Comparison of ENCODE assay signal across 8 mouse cellular contexts in genomic region chr19:53140044-53140803, GRCm38 (mm10). TPM values are rescaled to one million over a fixed set of nuclear protein-coding genes. Genes with fewer than 3 reads are reported as not detected.
DNase-seq lines count a peak whose midpoint lies in the region; ATAC-seq and TF ChIP-seq lines count a peak whose summit lies in the region.

Gene Add3, plus strand, starts transcription at chr19:53140443.

- H3K9ac ChIP-seq in embryonic facial prominence, embryonic 12.5 days, result peak within 1 kb of the TSS; percentile 54
- peak within 1 kb of the TSS; percentile 64 for H3K9ac ChIP-seq in intestine, postnatal 0 days (ENCODE audit: low read depth, low read length)

- peak within 1 kb of the TSS; percentile 90 for H3K4me3 ChIP-seq in embryonic facial prominence, embryonic 12.5 days
- peak within 1 kb of the TSS; percentile 99 for H3K4me3 ChIP-seq in intestine, postnatal 0 days (ENCODE audit: low read depth, low read length)

- TF ChIP-seq CTCF in intestine, postnatal 0 days (IDR thresholded peaks at IDR 0.05; ENCODE audit: low read depth), result peak; percentile 31; the same call in 1 of the 2 replicates

- H3K27me3 ChIP-seq in embryonic facial prominence, embryonic 12.5 days, result no peaks in the 10 kb centered on the region
- H3K27me3 ChIP-seq in intestine, postnatal 0 days (replicated peaks; ENCODE audit: control insufficient read depth, insufficient read depth, low read length), result no peaks in the 10 kb centered on the region

- peak within 1 kb of the TSS; percentile 65 for H3K4me2 ChIP-seq in embryonic facial prominence, embryonic 12.5 days (replicated peaks)
- peak within 1 kb of the TSS; percentile 84 for H3K4me2 ChIP-seq in intestine, postnatal 0 days (replicated peaks; ENCODE audit: low read depth)

- 5% methylated on average over 24 of the region's 24 CpGs for WGBS in embryonic facial prominence, embryonic 12.5 days
- WGBS in intestine, postnatal 0 days, result 6% methylated on average over 24 of the region's 24 CpGs

- no peaks in the 10 kb centered on the region for H3K36me3 ChIP-seq in embryonic facial prominence, embryonic 12.5 days
- H3K36me3 ChIP-seq in intestine, postnatal 0 days (ENCODE audit: control insufficient read depth, insufficient read depth), result no peaks in the 10 kb centered on the region

- peak within 1 kb of the TSS; percentile 84; the same call in 1 of the 2 replicates for H3K27ac ChIP-seq in embryonic facial prominence, embryonic 12.5 days
- peak within 1 kb of the TSS; percentile 86 for H3K27ac ChIP-seq in intestine, postnatal 0 days (ENCODE audit: low read depth, low read length)

- intact Hi-C loops in left cerebral cortex, postnatal 25 days (cut with DNase I), result loop anchor here (2.0 to 5.0 kb wide), 7 partner anchors 47 to 225 kb away; no protein-coding TSS in a partner anchor

- no peak for ATAC-seq in embryonic facial prominence, embryonic 12.5 days (ENCODE audit: insufficient number of reproducible peaks, insufficient read depth, low FRiP score, low TSS enrichment)
- ATAC-seq in granulocyte monocyte progenitor cell, adult 5-6 weeks (replicated peaks; ENCODE audit: poor library complexity, severe bottlenecking), result no peak
- no peak for ATAC-seq in intestine, postnatal 0 days
- no peak for ATAC-seq in megakaryocyte progenitor cell, adult 5-6 weeks (replicated peaks; ENCODE audit: poor library complexity)

- DNase-seq in spleen, adult 18-20 months, result peak; percentile 36 to 49
- DNase-seq in spleen, adult 12 weeks (ENCODE audit: low spot score), result no peak
- DNase-seq in left cerebral cortex, postnatal 25 days (ENCODE audit: low spot score in 2 of 2), result peak; percentile 60 to 69
- DNase-seq in right cerebral cortex, postnatal 36 days (ENCODE audit: low spot score in 2 of 2), result peak; percentile 36 to 61

- peaks cover 45% of the 10 kb centered on the region for H3K4me1 ChIP-seq in embryonic facial prominence, embryonic 12.5 days
- H3K4me1 ChIP-seq in intestine, postnatal 0 days (replicated peaks; ENCODE audit: control insufficient read depth, insufficient read depth, low read length), result peaks cover 4% of the 10 kb centered on the region; the same call in 1 of the 2 replicates

- H3K9me3 ChIP-seq in embryonic facial prominence, embryonic 12.5 days, result no peaks in the 10 kb centered on the region
- no peaks in the 10 kb centered on the region for H3K9me3 ChIP-seq in intestine, postnatal 0 days (ENCODE audit: control insufficient read depth)

RNA-seq across cellular contexts. Expression of gene Add3, which starts in this region (rescaled TPM):
- polyA plus RNA-seq in embryonic facial prominence, embryonic 12.5 days (2016; fragmentation: Nextera tagmentation; extraction: Ambion mirVana), result 83.4 and 90.5 TPM in 2 replicates
- 30.2 and 57.5 TPM in 2 replicates for total RNA-seq in granulocyte monocyte progenitor cell, adult 5-6 weeks (2014; fragmentation: Nextera tagmentation)
- total RNA-seq in granulocyte monocyte progenitor cell, adult 5-6 weeks (2017), result 39.5 and 43.3 TPM in 2 replicates
- 46.8 and 50.9 TPM in 2 replicates for polyA plus RNA-seq in intestine, postnatal 0 days (2015; fragmentation: Nextera tagmentation; extraction: Ambion mirVana)
- total RNA-seq in left cerebral cortex, postnatal 25 days (2021), result 10 to 100 TPM; 80.6 to 86.6 TPM
- 36.6 and 37.5 TPM in 2 replicates for total RNA-seq in megakaryocyte progenitor cell, adult 5-6 weeks (2015)
- 43.8 and 46.8 TPM in 2 replicates for total RNA-seq in megakaryocyte progenitor cell, adult 5-6 weeks (2017)
